Mouse (Mus musculus): ENCODE measurements around the gene Map3k9. TPM values are rescaled to one million over a fixed set of nuclear protein-coding genes. Genes with fewer than 3 reads are reported as not detected.

Map3k9 gene
- polyA plus RNA-seq, 1 experiment from 2014 or later, result 0.52 TPM

Other genes starting within 250 kb of the Map3k9 start
- gene Gm20498, start 248.3 kb downstream of the Map3k9 start, polyA plus RNA-seq (2015; fragmentation: Nextera tagmentation; extraction: Ambion mirVana), result 28.0 and 31.4 TPM in 2 replicates
- gene Synj2bp, start 248.3 kb downstream of the Map3k9 start, polyA plus RNA-seq (2015; fragmentation: Nextera tagmentation; extraction: Ambion mirVana), result 35.8 and 41.5 TPM in 2 replicates
- gene Adam21, start 212.7 kb downstream of the Map3k9 start, polyA plus RNA-seq (2015; fragmentation: Nextera tagmentation; extraction: Ambion mirVana), result 0.51 and 0.57 TPM in 2 replicates
- 85.8 and 87.6 TPM in 2 replicates for gene Med6, start 186.2 kb downstream of the Map3k9 start, polyA plus RNA-seq (2015; fragmentation: Nextera tagmentation; extraction: Ambion mirVana)
- gene Ttc9, start 149.9 kb downstream of the Map3k9 start, polyA plus RNA-seq (2015; fragmentation: Nextera tagmentation; extraction: Ambion mirVana), result 0.66 and 0.85 TPM in 2 replicates
- gene Pcnx, start 78.8 kb upstream of the Map3k9 start, polyA plus RNA-seq (2015; fragmentation: Nextera tagmentation; extraction: Ambion mirVana), result 12.5 and 13.5 TPM in 2 replicates